Mouse (Mus musculus): ENCODE measurements around the gene Aldh9a1.

DNA sequence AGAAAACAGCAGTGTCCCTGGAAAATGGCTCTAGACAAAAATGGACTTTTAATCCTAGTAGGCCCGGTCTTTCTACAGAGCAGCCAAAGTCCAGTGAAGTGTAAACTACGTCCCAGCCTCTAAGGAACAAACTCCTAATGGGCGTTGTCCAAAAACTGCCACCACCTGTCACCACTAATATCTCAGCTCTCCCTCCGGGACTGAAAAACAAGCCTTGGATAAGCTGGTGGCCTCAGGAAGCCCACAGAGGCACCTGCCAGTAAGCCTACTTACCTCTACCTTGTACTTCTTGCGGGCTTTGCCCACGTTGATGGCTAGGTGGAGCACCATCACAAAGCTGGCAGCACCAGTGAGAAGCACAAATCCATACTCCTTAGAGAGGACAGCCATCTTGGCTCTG is 28.2 kb downstream of the Aldh9a1 start:
- no peak for TF ChIP-seq EP300 (IDR thresholded peaks at IDR 0.05; ENCODE audit: low read depth)
- no peak for TF ChIP-seq CTCF (IDR thresholded peaks at IDR 0.05; ENCODE audit: low read depth)

Data from liver, postnatal 0 days (tissue).